Mouse (Mus musculus) bone marrow, adult 2 months (tissue): ENCODE results near the gene Tbc1d7.

Experiments used
- CTCF ChIP-seq: fragments of 200-500 bp; IDR thresholded peaks from 2 replicates; pipeline ENCODE4 v1.5.1; 2011; ENCODE audit warnings: low read length, control low read depth; ENCODE audit not compliant: control insufficient read depth, insufficient read depth
- POLR2A ChIP-seq: fragments of 200-500 bp; IDR thresholded peaks from 2 replicates; pipeline ENCODE4 v1.6.1; 2011; ENCODE audit warnings: low read depth, mild to moderate bottlenecking, control low read depth, low read length, borderline replicate concordance; ENCODE audit not compliant: control insufficient read depth

DNA sequence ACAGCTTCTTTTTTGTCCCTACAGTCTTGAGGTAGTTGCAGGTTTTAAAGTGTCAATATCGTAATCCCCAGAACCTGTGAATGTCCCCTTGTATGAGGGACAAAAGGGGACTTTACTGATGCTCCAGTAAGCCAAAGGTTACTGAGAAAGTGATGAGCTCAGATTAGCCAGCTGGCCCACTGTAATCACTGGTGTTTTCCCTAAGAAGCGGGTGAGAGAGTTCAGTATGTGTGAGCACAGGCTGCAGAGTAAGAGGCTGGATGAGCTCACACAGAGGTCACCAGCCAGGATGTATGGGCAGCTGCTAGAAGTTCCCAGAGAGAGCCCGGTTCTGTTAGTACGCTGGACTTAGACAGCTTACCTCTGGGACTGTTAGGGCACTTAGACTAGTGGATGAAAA lies 47.0 kb upstream of the Tbc1d7 start:
- no peak for TF ChIP-seq CTCF
- TF ChIP-seq POLR2A: no peak
